Mouse (Mus musculus): ENCODE data around the gene Atp8b4.

The Atp8b4 gene

DNA sequence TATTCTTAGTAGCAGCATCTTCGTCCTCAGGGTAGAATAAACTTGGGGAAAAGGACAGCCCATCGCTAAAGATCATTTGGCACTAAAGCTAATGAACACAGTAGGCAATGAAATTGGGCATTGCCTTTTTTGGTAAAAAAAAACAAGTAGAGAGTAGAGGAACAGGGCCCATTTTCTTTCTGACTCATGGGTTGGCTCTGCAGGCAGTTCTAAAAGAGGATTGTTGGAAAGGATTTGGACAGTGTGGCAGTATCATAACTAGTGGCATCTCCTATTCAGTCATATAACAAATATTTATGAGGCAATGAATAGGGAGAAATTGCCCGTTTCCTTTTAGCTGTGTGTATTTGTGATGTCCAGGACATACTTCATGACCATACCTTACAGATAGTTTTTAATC is 217.4 kb downstream of the Atp8b4 start:
- no peak for DNase-seq

- DNase-seq: no peak
Observed at GRCm38 (mm10) chr2:126275511-126275910, 225.0 kb downstream of the Atp8b4 start.

DNA sequence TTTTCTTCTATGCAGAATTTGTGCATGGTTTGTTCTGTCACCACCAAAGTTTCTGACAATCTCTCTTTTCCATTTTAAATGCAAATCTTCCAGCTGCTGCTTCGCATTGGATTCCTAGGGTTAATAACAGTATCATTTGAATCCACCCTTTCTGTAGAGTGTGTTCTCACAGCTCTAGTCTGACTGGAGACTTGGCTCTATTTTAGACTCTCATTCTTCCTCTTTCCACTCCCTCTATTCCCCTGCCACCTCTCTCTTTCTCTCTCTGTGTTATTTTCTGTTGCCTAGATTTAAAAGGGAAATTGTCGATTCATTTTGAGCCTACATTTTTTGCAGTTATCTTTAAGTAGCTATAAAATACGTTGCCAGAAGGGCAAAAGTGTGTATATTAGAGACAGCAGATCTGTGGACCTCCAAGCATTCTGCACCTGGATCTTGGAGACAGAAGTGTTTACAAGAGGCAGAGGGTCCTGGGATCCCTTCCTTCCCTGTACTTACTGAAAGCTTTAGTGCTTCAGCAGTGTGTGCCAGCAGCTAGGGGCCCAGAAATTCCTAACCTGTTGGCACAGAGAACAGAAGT is 225.6 kb downstream of the Atp8b4 start:
- DNase-seq: no peak

DNA sequence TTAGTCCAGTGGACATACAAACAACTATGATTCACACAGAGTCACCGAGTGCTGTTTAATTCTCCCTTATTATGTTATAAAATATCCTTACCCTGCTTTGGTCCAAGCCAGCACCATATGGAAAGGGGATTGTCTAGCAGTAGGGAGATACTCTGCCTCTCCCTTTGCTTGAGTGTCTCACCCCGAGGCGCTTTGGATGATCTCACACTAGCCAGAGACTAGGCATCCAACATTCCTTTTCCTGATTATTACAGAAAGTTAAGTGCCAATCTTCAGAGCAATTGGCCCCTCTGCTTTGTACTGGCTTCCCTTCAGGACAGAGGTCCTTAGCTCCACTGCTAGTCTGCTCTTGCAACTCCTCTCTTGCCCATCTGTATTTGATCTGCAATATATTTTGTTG is 226.2 kb downstream of the Atp8b4 start:
- no peak for DNase-seq
